Mouse (Mus musculus) frontal cortex, adult (tissue): ENCODE results near the gene Rarb.

ENCODE experiments used
- ATAC-seq: cut with Nextera tagmentation; 2 replicates; pipeline ENCODE4 v1.9.2; 2017; ENCODE audit warnings: mild to moderate bottlenecking, moderate library complexity, mixed read lengths; ENCODE audit not compliant: low TSS enrichment

Rarb gene

GRCm38 (mm10) chr14:16537433-16537832 lies 281.5 kb downstream of the Rarb start:
- no peak for ATAC-seq

DNA sequence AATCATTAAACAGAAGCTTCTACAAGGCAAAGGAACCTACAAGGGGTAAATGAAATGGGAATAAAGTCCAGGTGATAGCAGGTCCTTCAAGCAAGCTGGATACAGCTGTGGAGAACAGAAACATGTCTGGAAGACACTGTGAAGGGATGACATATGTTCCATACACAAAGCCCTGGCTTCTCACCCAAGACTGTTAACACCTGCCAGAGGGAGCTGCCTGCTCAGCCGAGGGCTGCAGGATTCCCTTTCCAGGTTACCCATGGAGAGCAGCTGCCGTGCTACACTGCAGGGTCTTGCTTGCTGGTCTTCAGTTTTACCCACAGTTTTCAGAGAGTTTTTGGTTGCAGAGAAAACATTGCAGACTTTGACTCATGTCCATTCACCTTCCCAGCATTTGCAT lies 290.3 kb downstream of the Rarb start:
- ATAC-seq, result no peak

- no peak for ATAC-seq
Observed at GRCm38 (mm10) chr14:16526120-16526519, 292.8 kb downstream of the Rarb start.

DNA sequence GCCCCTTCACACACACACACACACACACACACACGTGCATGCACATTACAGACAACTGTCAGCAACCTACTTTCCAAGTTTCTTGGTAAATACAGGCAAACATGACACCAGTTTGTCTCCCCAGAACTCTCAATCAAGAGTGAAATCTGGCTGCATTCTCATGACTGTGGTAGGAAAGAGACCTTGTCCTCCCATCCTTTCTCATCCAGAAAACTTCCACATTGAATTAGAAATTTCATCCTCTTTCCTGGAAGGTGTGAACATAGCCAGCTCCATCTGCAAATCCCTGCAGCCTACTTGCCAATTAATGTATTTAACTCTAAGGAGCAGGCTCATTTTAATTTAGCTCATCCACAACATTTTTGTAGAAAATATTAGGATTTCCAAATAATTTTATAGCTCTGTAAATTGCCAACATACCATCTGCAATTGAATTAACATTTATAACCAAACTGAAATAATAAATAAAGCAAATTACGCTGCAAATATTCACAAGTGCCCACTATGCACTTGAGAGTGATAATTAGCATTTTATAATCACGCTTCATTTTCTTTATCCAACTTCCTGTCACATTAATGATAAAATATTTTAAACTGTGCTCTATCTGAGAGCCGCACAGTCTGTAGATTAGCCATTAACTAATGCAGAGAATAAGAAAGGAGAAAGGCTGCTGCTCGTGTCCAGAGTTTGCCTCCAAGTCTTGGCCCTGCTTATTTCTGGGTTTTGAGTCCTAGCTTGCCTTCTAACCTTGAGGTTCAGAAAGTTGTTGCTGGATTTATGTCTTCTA lies 293.6 kb downstream of the Rarb start:
- ATAC-seq, result no peak

GRCm38 (mm10) chr14:16522852-16523251 lies 296.1 kb downstream of the Rarb start:
- ATAC-seq, result no peak

DNA sequence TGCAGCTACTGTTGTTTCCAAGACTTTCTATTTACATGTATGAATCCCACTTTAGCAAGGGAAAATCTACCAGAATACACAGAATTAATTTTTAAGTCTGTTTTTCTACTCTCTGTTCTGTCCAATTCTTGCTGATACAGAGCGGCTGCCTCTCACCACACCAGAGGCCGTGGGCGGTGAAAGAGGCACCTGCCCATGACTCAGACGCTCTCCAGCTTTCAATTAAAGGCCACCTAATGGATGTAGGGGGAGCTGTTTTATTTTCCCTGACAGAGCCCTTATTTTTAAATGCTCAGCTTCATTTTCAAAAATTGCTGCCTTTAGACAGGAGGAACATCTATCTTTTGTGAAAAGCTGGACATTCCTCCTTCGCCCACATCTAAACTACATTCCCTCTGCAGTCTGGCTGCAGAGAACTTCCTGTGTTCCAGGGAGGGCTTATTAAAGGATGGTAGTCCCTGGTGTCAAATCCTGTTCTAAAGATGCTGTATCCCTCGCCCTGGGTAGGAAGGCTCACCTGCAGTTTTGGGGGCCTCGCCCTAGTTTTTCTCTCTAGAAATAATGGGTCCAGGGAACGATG lies 299.3 kb downstream of the Rarb start:
- ATAC-seq, result peak; percentile 82

DNA sequence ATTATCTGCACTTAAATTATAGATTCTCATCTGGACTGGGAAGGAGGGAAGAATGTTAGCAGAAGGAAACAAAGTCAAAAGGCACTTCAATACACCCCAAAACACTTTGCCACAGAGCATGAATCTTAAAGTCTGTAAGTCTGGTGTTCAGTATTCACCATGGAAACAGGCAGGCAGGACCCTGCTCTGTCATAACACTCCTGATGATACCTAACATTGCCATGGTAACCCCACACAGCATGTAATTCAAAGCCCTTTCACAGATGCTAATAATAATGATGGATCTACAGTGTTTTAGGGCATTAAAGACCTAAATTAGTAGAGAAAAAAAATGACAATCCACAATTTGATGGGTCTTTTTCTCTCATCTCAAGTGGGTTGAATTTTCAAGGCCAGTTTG lies 301.0 kb downstream of the Rarb start:
- no peak for ATAC-seq

DNA sequence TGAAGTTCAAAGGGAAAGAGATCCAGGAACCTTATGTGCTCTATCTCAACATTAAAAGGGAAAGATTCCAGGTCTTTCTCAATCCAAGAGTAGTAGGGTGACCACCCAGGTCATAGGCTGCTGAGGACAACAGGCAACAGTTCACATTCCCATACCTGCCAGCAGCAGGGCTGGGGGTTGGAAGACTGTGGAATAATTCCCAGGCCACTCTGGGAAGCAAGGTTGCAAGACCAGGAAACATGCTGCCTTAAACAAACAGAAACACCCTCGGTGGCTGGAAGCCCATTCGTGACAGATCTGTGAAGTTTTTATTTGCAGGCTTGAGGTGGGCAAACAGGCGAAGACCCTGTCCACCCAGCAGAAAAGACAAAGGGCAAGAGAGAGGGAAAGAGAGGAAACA lies 303.2 kb downstream of the Rarb start:
- ATAC-seq, result no peak

DNA sequence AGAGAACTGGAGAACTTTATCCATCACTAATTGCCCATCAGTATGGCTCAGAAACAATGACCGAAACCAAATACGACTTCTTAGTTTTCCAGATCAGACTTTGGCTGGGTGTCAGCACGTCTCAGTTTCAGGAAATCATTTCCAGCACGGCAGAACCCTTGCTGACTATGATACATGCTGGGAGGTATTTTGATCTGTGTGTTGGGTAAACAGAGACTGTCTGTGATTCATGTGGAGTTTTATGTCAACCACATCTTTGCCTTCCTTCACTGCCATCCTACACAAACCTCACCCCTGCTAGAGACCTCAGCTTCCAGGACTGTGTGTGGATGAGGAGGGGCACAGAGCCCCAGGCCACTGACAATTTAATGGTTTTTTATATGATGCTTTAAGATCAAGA lies 308.4 kb downstream of the Rarb start:
- ATAC-seq, result no peak

GRCm38 (mm10) chr14:16509825-16510224 lies 309.1 kb downstream of the Rarb start:
- ATAC-seq, result peak; percentile 72; the same call in 1 of the 2 replicates

DNA sequence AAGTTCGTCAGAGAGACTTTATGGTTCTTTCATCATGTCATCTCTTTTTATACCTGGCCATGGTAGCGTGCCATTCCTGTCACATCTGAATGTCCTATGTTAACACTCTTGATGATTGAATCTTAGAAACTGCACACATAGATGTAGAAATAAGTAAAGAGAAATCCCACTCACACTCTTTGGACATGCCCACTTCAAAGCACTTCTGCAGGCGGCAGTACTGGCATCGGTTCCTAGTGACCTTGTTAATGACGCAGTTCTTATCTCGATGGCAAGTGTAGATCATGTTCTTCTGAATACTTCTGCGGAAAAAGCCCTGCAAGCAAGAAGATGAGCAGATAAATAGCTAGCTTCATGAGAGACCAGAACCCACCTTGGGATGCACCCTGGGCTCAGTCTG lies 310.2 kb downstream of the Rarb start:
- ATAC-seq, result no peak

DNA sequence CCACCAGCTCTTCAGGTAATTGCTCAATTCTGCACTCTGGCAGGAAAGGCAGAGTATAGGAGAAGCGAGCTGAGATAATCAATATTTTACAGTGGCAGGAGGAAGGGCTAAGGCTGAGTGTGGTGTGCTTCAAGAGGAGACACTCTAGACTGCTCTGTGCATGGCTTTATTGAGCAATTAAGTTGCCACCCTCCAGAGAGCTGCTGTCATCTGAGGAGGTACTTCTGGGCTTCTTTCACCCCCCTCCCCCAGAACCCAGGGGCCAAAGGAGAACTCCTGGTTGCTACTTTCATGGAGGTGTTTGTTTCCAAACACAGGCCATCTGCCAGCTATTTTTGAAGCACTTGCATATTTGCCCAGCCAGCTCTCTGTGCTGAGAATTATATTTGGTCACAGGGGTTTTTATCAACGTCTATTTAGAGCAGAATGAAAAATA lies 321.7 kb downstream of the Rarb start:
- ATAC-seq, result peak; percentile 57

DNA sequence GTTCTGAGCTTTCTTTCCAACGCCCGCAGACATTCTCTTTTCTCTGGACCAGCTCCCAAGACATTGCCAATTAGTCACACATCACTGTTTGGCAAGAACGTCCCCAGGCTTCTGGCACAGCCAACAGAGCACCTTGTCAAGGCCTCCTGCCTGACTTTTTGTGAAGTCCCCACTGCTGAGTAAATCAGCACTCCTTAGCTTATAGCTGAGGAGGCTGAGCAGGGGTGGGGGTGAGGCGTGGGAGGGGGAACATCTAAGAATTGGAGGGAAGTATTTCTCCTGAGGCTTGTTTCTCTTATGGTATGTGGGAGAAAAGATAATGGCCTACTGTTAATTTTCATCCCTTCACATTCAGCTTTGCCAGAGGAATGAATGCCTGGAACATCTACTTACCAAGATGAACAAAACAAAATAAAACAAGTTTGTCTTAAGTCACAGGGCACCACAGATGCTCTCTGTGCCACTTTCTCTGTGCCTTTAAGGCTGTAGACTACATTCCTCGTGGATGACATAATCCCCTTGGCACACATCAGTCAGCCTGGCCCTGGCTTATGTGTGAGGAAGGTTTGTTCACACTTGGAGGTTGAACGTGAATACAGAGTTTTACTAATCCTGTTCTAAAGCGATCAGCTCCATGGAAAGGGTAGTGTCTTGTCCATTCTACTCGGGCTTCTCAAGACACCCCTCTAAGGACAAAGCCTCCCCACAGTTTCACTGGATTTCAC lies 335.1 kb downstream of the Rarb start:
- peak; percentile 93 for ATAC-seq

GRCm38 (mm10) chr14:16480621-16481020 lies 338.3 kb downstream of the Rarb start:
- ATAC-seq, result no peak

DNA sequence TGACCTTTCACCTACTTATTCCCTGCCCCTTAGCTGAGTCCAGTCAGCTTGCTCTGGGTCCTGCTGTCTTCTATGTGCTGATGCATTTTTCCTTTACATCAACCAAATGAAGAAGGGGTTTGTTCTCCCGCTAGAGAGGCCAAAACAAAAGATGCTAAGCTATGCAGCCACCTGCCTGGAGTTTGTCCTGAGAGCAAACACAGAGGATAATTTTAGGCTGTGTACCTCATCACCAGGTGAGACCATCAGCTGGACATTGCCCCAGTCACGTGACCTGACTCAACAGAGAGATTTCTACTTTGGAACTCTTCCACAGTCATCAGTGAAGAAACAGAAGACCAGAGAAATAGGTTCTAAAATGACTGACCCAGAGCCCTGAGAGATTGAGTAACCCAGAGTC lies 339.4 kb downstream of the Rarb start:
- no peak for ATAC-seq

- no peak for ATAC-seq
Observed at GRCm38 (mm10) chr14:16478606-16479323, 340.2 kb downstream of the Rarb start.

GRCm38 (mm10) chr14:16448269-16448987 lies 370.5 kb downstream of the Rarb start:
- no peak for ATAC-seq

GRCm38 (mm10) chr14:16447587-16447986 lies 371.4 kb downstream of the Rarb start:
- no peak for ATAC-seq

- no peak for ATAC-seq
Observed at GRCm38 (mm10) chr14:16444859-16445258, 374.1 kb downstream of the Rarb start.

- ATAC-seq, result no peak
Observed at GRCm38 (mm10) chr14:16439385-16440126, 379.4 kb downstream of the Rarb start.

- no peak for ATAC-seq
Observed at GRCm38 (mm10) chr14:16437386-16437785, 381.6 kb downstream of the Rarb start.
